Mouse (Mus musculus) liver, adult 2 months (tissue): Measurements from ENCODE around the gene Mrrf.

Source experiments
- CTCF ChIP-seq: fragments of 200-500 bp; IDR thresholded peaks from 2 replicates; pipeline ENCODE4 v1.5.1; 2011; ENCODE audit warnings: low read depth, low read length, control low read depth
- POLR2A ChIP-seq: fragments of 200-500 bp; IDR thresholded peaks from 2 replicates; pipeline ENCODE4 v1.6.1; 2011; ENCODE audit warnings: low read length, control low read depth; ENCODE audit not compliant: insufficient read depth; ENCODE audit errors: extremely low read depth

- TF ChIP-seq POLR2A (no peak), CTCF (no peak)
These were observed 62.0 kb downstream of the Mrrf start for GRCm38 (mm10) chr2:36197919-36198881.
